9 mouse cellular contexts compared by ENCODE assay signal in genomic region chr11:115512004-115512403, GRCm38 (mm10). TPM values are rescaled to one million over a fixed set of nuclear protein-coding genes. Genes with fewer than 3 reads are reported as not detected.
DNase-seq lines count a peak whose midpoint lies in the region; ATAC-seq and TF ChIP-seq lines count a peak whose summit lies in the region.
"Had no signal": no experiment of that assay in that cellular context is flagged by ENCODE, and none has a peak within 500 bp of the region (broad histone marks: within the 10 kb centered on the region; RNA-seq: fewer than 3 reads in every experiment).

No protein-coding gene starts in this region.

- no peak for TF ChIP-seq CTCF in G1E (IDR thresholded peaks at IDR 0.05; ENCODE audit: low read depth, low read length)
- TF ChIP-seq CTCF in heart, postnatal 0 days (IDR thresholded peaks at IDR 0.05; ENCODE audit: low read depth) = no peak

- H3K27me3 ChIP-seq in heart, embryonic 10.5 days (ENCODE audit: insufficient read depth, poor library complexity, severe bottlenecking) = no peaks in the 10 kb centered on the region
- no peaks in the 10 kb centered on the region for H3K27me3 ChIP-seq in G1E (ENCODE audit: insufficient read depth, low read length)
- no peaks in the 10 kb centered on the region for H3K27me3 ChIP-seq in heart, postnatal 0 days (ENCODE audit: control insufficient read depth, insufficient read depth, low read length)

- H3K4me1 ChIP-seq in heart, embryonic 10.5 days = peaks cover 65% of the 10 kb centered on the region
- peaks cover 64% of the 10 kb centered on the region for H3K4me1 ChIP-seq in G1E (ENCODE audit: insufficient read depth, low read depth, low read length)
- peaks cover 27% of the 10 kb centered on the region for H3K4me1 ChIP-seq in heart, postnatal 0 days (ENCODE audit: control insufficient read depth, insufficient read depth)

- H3K4me3 ChIP-seq in heart, embryonic 10.5 days = peak overlapping the region; percentile 98
- H3K4me3 ChIP-seq in G1E (ENCODE audit: low read depth, low read length) = peak overlapping the region; percentile 96; the same call in 1 of the 2 replicates
- peak overlapping the region; percentile 90 for H3K4me3 ChIP-seq in heart, postnatal 0 days (ENCODE audit: low read depth, low read length)
- peak overlapping the region; percentile 90; the same call in 1 of the 2 replicates for H3K4me3 ChIP-seq in macrophage (ENCODE audit: inconsistent target)

- H3K4me2 ChIP-seq in heart, postnatal 0 days (ENCODE audit: low read depth, low read length) = peak overlapping the region; percentile 86

- H3K27ac ChIP-seq in heart, embryonic 10.5 days = peak overlapping the region; percentile 75; the same call in 1 of the 2 replicates
- peak overlapping the region; percentile 88 for H3K27ac ChIP-seq in heart, postnatal 0 days (ENCODE audit: low read depth)
- H3K27ac ChIP-seq in macrophage = peak overlapping the region; percentile 82

- WGBS in heart, embryonic 10.5 days = 68% methylated on average over 3 of the region's 3 CpGs
- WGBS in heart, postnatal 0 days = 45% methylated on average over 3 of the region's 3 CpGs
- WGBS in macrophage (ENCODE audit: missing documents) = 89% methylated on average over 3 of the region's 3 CpGs

- no peak for TF ChIP-seq EP300 in heart, postnatal 0 days (IDR thresholded peaks at IDR 0.05; ENCODE audit: low read depth)

- no peak for DNase-seq in heart, embryonic 10.5 days (ENCODE audit: low spot score)
- no peak for DNase-seq in heart, postnatal 10 days
- no peak for DNase-seq in G1E (ENCODE audit: low spot score)
- no peak for DNase-seq in heart, postnatal 0 days (ENCODE audit: low spot score)
- DNase-seq in c-Kit-positive CD71-positive TER-119-positive erythroid progenitor cells, embryonic 14.5 days (ENCODE audit: low spot score) = no peak
- no peak for DNase-seq in urinary bladder, postnatal 36 days (ENCODE audit: low spot score in 2 of 2)
- DNase-seq in thymus, adult 18-20 months = no peak

- H3K36me3 ChIP-seq in heart, embryonic 10.5 days = peaks cover 4% of the 10 kb centered on the region; the same call in 1 of the 2 replicates
- H3K36me3 ChIP-seq in G1E (replicated peaks) (peaks cover 43% of the 10 kb centered on the region), macrophage (ENCODE audit: inconsistent target) (no peaks in the 10 kb centered on the region)
- H3K36me3 ChIP-seq in heart, postnatal 0 days (replicated peaks; ENCODE audit: control insufficient read depth, insufficient read depth, low read length) = no peaks in the 10 kb centered on the region

- peak overlapping the region; percentile 93 for H3K9ac ChIP-seq in heart, postnatal 0 days (replicated peaks; ENCODE audit: low read depth, low read length)

- peaks cover 68% of the 10 kb centered on the region for H3K79me2 ChIP-seq in macrophage (ENCODE audit: inconsistent target)

- no peak for ATAC-seq in G1E (ENCODE audit: extremely low read depth, insufficient number of reproducible peaks, low FRiP score, poor library complexity, severe bottlenecking)
- no peak for ATAC-seq in heart, postnatal 0 days (ENCODE audit: insufficient read depth, low read depth)

- no peaks in the 10 kb centered on the region for H3K9me3 ChIP-seq in heart, embryonic 10.5 days
- no peaks in the 10 kb centered on the region for H3K9me3 ChIP-seq in G1E (replicated peaks)
- no peaks in the 10 kb centered on the region for H3K9me3 ChIP-seq in heart, postnatal 0 days (replicated peaks; ENCODE audit: control insufficient read depth, low read length)

- intact Hi-C loops in heart, postnatal 10 days (cut with DNase I) = no loop called here

RNA-seq across cellular contexts. Expression of gene Jpt1, which starts 2.2 kb away (rescaled TPM):
- 451 and 471 TPM in 2 replicates for polyA plus RNA-seq in heart, embryonic 10.5 days (2016; fragmentation: Nextera tagmentation; extraction: Ambion mirVana)
- total RNA-seq in heart, postnatal 10 days (2021) = 100 to 1,000 TPM; 338 to 393 TPM
- 172 and 222 TPM in 2 replicates for total RNA-seq in G1E (2014; fragmentation: Nextera tagmentation)
- total RNA-seq in G1E (2017) = 186 and 196 TPM in 2 replicates
- polyA plus RNA-seq in G1E (2012) = 202 and 218 TPM in 2 replicates
- total RNA-seq in heart, postnatal 0 days (2014; rRNA removed; ENCODE audit: low replicate concordance) = 433 and 473 TPM in 2 replicates
- 496 and 503 TPM in 2 replicates for polyA plus RNA-seq in heart, postnatal 0 days (2015; fragmentation: Nextera tagmentation; extraction: Ambion mirVana)
- 100 to 1,000 TPM in 2 of 26 experiments, 10 to 100 TPM in 24; 14.6 to 172 (median 57.7) TPM for total RNA-seq in macrophage (2018; cell fraction: chromatin; rRNA removed)
- 100 to 1,000 TPM; 121 to 188 (median 157) TPM for total RNA-seq in macrophage (2018; cell fraction: cytosol; rRNA removed)
- 100 to 1,000 TPM in 8 of 26 experiments, 10 to 100 TPM in 18; 38.4 to 219 (median 80.8) TPM for total RNA-seq in macrophage (2018; cell fraction: nucleus; rRNA removed)
- 68.8 to 166 TPM (median 152 TPM) in 3 replicates for polyA plus RNA-seq in macrophage (2018)

RNA-seq across cellular contexts. Expression of gene Nt5c, which starts 20.3 kb away (rescaled TPM):
- 79.3 and 95.0 TPM in 2 replicates for polyA plus RNA-seq in heart, embryonic 10.5 days (2016; fragmentation: Nextera tagmentation; extraction: Ambion mirVana)
- total RNA-seq in heart, postnatal 10 days (2021) = 10 to 100 TPM; 24.6 to 26.7 TPM
- 43.7 and 47.1 TPM in 2 replicates for total RNA-seq in G1E (2014; fragmentation: Nextera tagmentation)
- total RNA-seq in G1E (2017) = 145 and 161 TPM in 2 replicates
- 67.4 and 118 TPM in 2 replicates for polyA plus RNA-seq in G1E (2012)
- 24.5 and 28.0 TPM in 2 replicates for total RNA-seq in heart, postnatal 0 days (2014; rRNA removed; ENCODE audit: low replicate concordance)
- 49.8 and 53.7 TPM in 2 replicates for polyA plus RNA-seq in heart, postnatal 0 days (2015; fragmentation: Nextera tagmentation; extraction: Ambion mirVana)
- 10 to 100 TPM in 25 of 26 experiments, 1 to 10 TPM in 1; 9.6 to 84.8 (median 39.6) TPM for total RNA-seq in macrophage (2018; cell fraction: chromatin; rRNA removed)
- total RNA-seq in macrophage (2018; cell fraction: cytosol; rRNA removed) = 10 to 100 TPM; 55.5 to 84.1 (median 74.9) TPM
- total RNA-seq in macrophage (2018; cell fraction: nucleus; rRNA removed) = 10 to 100 TPM; 17.9 to 67.4 (median 43.0) TPM
- 54.5 to 73.7 TPM (median 60.1 TPM) in 3 replicates for polyA plus RNA-seq in macrophage (2018)

RNA-seq across cellular contexts. Expression of gene Sumo2, which starts 24.1 kb away (rescaled TPM):
- 713 and 931 TPM in 2 replicates for polyA plus RNA-seq in heart, embryonic 10.5 days (2016; fragmentation: Nextera tagmentation; extraction: Ambion mirVana)
- 100 to 1,000 TPM; 217 to 251 TPM for total RNA-seq in heart, postnatal 10 days (2021)
- 491 and 596 TPM in 2 replicates for total RNA-seq in G1E (2014; fragmentation: Nextera tagmentation)
- total RNA-seq in G1E (2017) = 642 and 699 TPM in 2 replicates
- 393 and 421 TPM in 2 replicates for polyA plus RNA-seq in G1E (2012)
- total RNA-seq in heart, postnatal 0 days (2014; rRNA removed; ENCODE audit: low replicate concordance) = 320 and 327 TPM in 2 replicates
- polyA plus RNA-seq in heart, postnatal 0 days (2015; fragmentation: Nextera tagmentation; extraction: Ambion mirVana) = 549 and 562 TPM in 2 replicates
- 10 to 100 TPM; 20.6 to 96.6 (median 61.5) TPM for total RNA-seq in macrophage (2018; cell fraction: chromatin; rRNA removed)
- total RNA-seq in macrophage (2018; cell fraction: cytosol; rRNA removed) = 100 to 1,000 TPM; 179 to 277 (median 220) TPM
- 100 to 1,000 TPM in 5 of 26 experiments, 10 to 100 TPM in 21; 40.2 to 124 (median 69.1) TPM for total RNA-seq in macrophage (2018; cell fraction: nucleus; rRNA removed)
- 229 to 319 TPM (median 316 TPM) in 3 replicates for polyA plus RNA-seq in macrophage (2018)

RNA-seq across cellular contexts. Expression of gene Armc7, which starts 36.5 kb away (rescaled TPM):
- 5.4 and 7.6 TPM in 2 replicates for polyA plus RNA-seq in heart, embryonic 10.5 days (2016; fragmentation: Nextera tagmentation; extraction: Ambion mirVana)
- 1 to 10 TPM; 2.3 to 2.6 TPM for total RNA-seq in heart, postnatal 10 days (2021)
- total RNA-seq in G1E (2014; fragmentation: Nextera tagmentation) = 6.0 and 8.4 TPM in 2 replicates
- 5.9 and 7.8 TPM in 2 replicates for total RNA-seq in G1E (2017)
- 24.4 and 29.0 TPM in 2 replicates for polyA plus RNA-seq in G1E (2012)
- total RNA-seq in heart, postnatal 0 days (2014; rRNA removed; ENCODE audit: low replicate concordance) = 1.8 and 8.7 TPM in 2 replicates
- polyA plus RNA-seq in heart, postnatal 0 days (2015; fragmentation: Nextera tagmentation; extraction: Ambion mirVana) = 3.3 TPM in 2 replicates
- total RNA-seq in macrophage (2018; cell fraction: chromatin; rRNA removed) = 10 to 100 TPM in 25 of 26 experiments, 1 to 10 TPM in 1; 7.2 to 61.1 (median 32.3) TPM
- 10 to 100 TPM in 23 of 26 experiments, 1 to 10 TPM in 3; 8.6 to 29.6 (median 20.3) TPM for total RNA-seq in macrophage (2018; cell fraction: cytosol; rRNA removed)
- 10 to 100 TPM in 23 of 26 experiments, 1 to 10 TPM in 3; 7.9 to 46.7 (median 21.8) TPM for total RNA-seq in macrophage (2018; cell fraction: nucleus; rRNA removed)
- polyA plus RNA-seq in macrophage (2018) = 21.4 to 26.8 TPM (median 22.9 TPM) in 3 replicates

RNA-seq across cellular contexts. Expression of gene Slc16a5, which starts 49.7 kb away (rescaled TPM):
- polyA plus RNA-seq in heart, embryonic 10.5 days (2016; fragmentation: Nextera tagmentation; extraction: Ambion mirVana) = 0.33 and 0.36 TPM in 2 replicates
- total RNA-seq in heart, postnatal 10 days (2021) = under 1 TPM; 0.15 to 0.57 TPM
- not detected in 2 replicates for total RNA-seq in G1E (2014; fragmentation: Nextera tagmentation)
- 0.05 TPM in 1 of 2 replicates, not detected in the other for total RNA-seq in G1E (2017)
- not detected in 2 replicates for polyA plus RNA-seq in G1E (2012)
- total RNA-seq in heart, postnatal 0 days (2014; rRNA removed; ENCODE audit: low replicate concordance) = 0.99 and 3.8 TPM in 2 replicates
- polyA plus RNA-seq in heart, postnatal 0 days (2015; fragmentation: Nextera tagmentation; extraction: Ambion mirVana) = 0.11 and 0.15 TPM in 2 replicates
- total RNA-seq in macrophage (2018; cell fraction: chromatin; rRNA removed) = not detected
- not detected for total RNA-seq in macrophage (2018; cell fraction: cytosol; rRNA removed)
- total RNA-seq in macrophage (2018; cell fraction: nucleus; rRNA removed) = not detected
- polyA plus RNA-seq in macrophage (2018) = not detected in 3 replicates
- total RNA-seq: common myeloid progenitor, adult 5-6 weeks had no signal
